Mouse (Mus musculus) embryonic facial prominence, embryonic 10.5 days (tissue): Measurements from ENCODE around the gene Gm4214. TPM values are rescaled to one million over a fixed set of nuclear protein-coding genes. Genes with fewer than 3 reads are reported as not detected.
"Not testable (repeated sequence)": the region's sequence is repeated elsewhere in the genome, so short reads cannot be mapped to it uniquely, and the experiment has no call there.

ENCODE experiments used
- DNase-seq: peaks from one replicate; pipeline ENCODE4 v3.0.0-alpha.2; 2017; ENCODE audit warnings: low spot score
- H3K27ac ChIP-seq: fragments of 300-500 bp; sonication (generic); replicated peaks from 2 replicates; pipeline ENCODE4 v1.5.1; 2016; ENCODE audit warnings: mild to moderate bottlenecking
- H3K27me3 ChIP-seq: fragments of 300-500 bp; sonication (generic); replicated peaks from 2 replicates; pipeline ENCODE4 v1.6.1; 2016; ENCODE audit warnings: low read depth, mild to moderate bottlenecking; ENCODE audit not compliant: poor library complexity, severe bottlenecking
- H3K36me3 ChIP-seq: fragments of 300-500 bp; sonication (generic); replicated peaks from 2 replicates; pipeline ENCODE4 v1.6.1; 2016; ENCODE audit warnings: mild to moderate bottlenecking, moderate library complexity
- H3K4me1 ChIP-seq: fragments of 300-500 bp; sonication (generic); 2 replicates; pipeline ENCODE4 v1.6.1; 2016
- H3K4me3 ChIP-seq: fragments of 300-500 bp; sonication (generic); 2 replicates; pipeline ENCODE4 v1.5.1; 2016; ENCODE audit warnings: mild to moderate bottlenecking, moderate library complexity
- H3K9me3 ChIP-seq: fragments of 300-500 bp; sonication (generic); 2 replicates; pipeline ENCODE4 v1.6.1; 2016; ENCODE audit warnings: mild to moderate bottlenecking
- WGBS: fragments of 180-500 bp; shearing (Covaris S2); methylation state at CpG from one replicate; pipeline ENCODE4 v1.1.7; 2016; 5-methylcytosine and 5-hydroxymethylcytosine counted together
- polyA plus RNA-seq: library from polyadenylated mRNA; unstranded; fragments of >200 nt; fragmentation: Nextera tagmentation; extraction: Ambion mirVana; gene quantifications from 2 replicates; pipeline ENCODE4 v1.2.1, GENCODE M21; 2016

The Gm4214 gene
- not detected in 2 replicates for polyA plus RNA-seq

GRCm38 (mm10) chr7:22984573-22984972 is at the start of gene Gm4214:
Gene Gm4214, minus strand, starts transcription at chr7:22984673.
- H3K27me3 ChIP-seq, H3K36me3 ChIP-seq, DNase-seq, H3K4me3 ChIP-seq, H3K27ac ChIP-seq, H3K4me1 ChIP-seq, H3K9me3 ChIP-seq: not testable (repeated sequence)
- WGBS, result no CpG with 5 or more reads among the region's 5 CpGs

GRCm38 (mm10) chr7:23019823-23020222 is 35.4 kb upstream of the Gm4214 start, which contains the start of gene Gm4216:
Gene Gm4216, minus strand, starts transcription at chr7:23019923.
- H3K27ac ChIP-seq, H3K9me3 ChIP-seq, H3K27me3 ChIP-seq, DNase-seq, H3K4me1 ChIP-seq, H3K4me3 ChIP-seq, H3K36me3 ChIP-seq: not testable (repeated sequence)
- no CpG with 5 or more reads among the region's 3 CpGs for WGBS

Other genes starting within 250 kb of the Gm4214 start
- gene Vmn1r157, start 223.0 kb downstream of the Gm4214 start, polyA plus RNA-seq, result not detected in 2 replicates
- gene Vmn1r158, start 193.9 kb downstream of the Gm4214 start, polyA plus RNA-seq, result not detected in 2 replicates
- gene Vmn1r159, start 141.1 kb downstream of the Gm4214 start, polyA plus RNA-seq, result not detected in 2 replicates
- gene Vmn1r160, start 113.4 kb downstream of the Gm4214 start, polyA plus RNA-seq, result not detected in 2 replicates
- not detected in 2 replicates for gene Gm4216, start 35.2 kb upstream of the Gm4214 start, polyA plus RNA-seq
- not detected in 2 replicates for gene Vmn1r163, start 70.9 kb upstream of the Gm4214 start, polyA plus RNA-seq
- gene Gm8720, start 82.8 kb upstream of the Gm4214 start, polyA plus RNA-seq, result not detected in 2 replicates
- not detected in 2 replicates for gene Gm10662, start 159.8 kb upstream of the Gm4214 start, polyA plus RNA-seq
- not detected in 2 replicates for gene Vmn1r165, start 232.7 kb upstream of the Gm4214 start, polyA plus RNA-seq